Mouse (Mus musculus): ENCODE data around the gene Map3k20.

DNA sequence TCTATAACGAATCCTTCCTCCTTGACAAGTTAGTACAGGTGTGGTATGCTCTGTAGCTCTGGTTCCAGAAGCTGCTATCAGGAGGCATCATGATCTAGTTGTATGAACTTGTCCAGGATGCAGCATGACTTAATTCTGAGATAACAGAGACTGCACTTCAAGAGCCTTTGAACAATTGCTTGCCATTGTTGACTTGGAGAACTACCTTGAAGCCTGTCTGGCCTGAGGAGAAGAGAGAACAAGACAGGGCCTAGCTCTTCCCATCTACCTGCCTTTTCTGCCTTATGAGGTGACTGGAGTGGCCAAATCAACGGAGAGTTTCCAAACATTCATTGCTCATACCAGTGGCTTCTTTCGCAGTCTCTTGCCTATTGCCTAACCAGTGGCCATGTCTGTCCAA lies 160.7 kb downstream of the Map3k20 start:
- TF ChIP-seq CTCF (IDR thresholded peaks at IDR 0.05; ENCODE audit: extremely low read depth, insufficient read depth, insufficient read length, insufficient replicate concordance) (no peak), POLR2A (IDR thresholded peaks at IDR 0.05; ENCODE audit: low read depth, low read length) (no peak)
